Mouse (Mus musculus) kidney, postnatal 0 days (tissue): ENCODE measurements at regions not wholly inside any gene's neighbourhood (a gene's known extent, or its start where the extent isn't known, plus 50 kb on each side); places are given as distances from the start of the nearest gene placed in this dataset.

Source experiments
- ATAC-seq: fragments of 200-750 bp; cut with Nextera tagmentation; replicated peaks from 2 replicates; pipeline ENCODE4 v1.8.0; 2017; ENCODE audit warnings: low read depth, moderate number of reproducible peaks, moderate TSS enrichment, moderate library complexity; ENCODE audit not compliant: low FRiP score
- DNase-seq: peaks from one replicate; pipeline ENCODE4 v3.0.0-alpha.2; 2016; ENCODE audit warnings: low spot score
- H3K27ac ChIP-seq: fragments of 300-500 bp; sonication (generic); 2 replicates; pipeline ENCODE4 v1.5.1; 2014; ENCODE audit warnings: mild to moderate bottlenecking
- H3K27me3 ChIP-seq: fragments of 300-500 bp; sonication (generic); 2 replicates; pipeline ENCODE4 v1.6.1; 2014; ENCODE audit warnings: low read length, mixed read lengths; ENCODE audit not compliant: insufficient read depth
- H3K36me3 ChIP-seq: fragments of 300-500 bp; sonication (generic); 2 replicates; pipeline ENCODE4 v1.6.1; 2014; ENCODE audit warnings: low read length, mixed read lengths; ENCODE audit not compliant: insufficient read depth
- H3K4me1 ChIP-seq: fragments of 300-500 bp; sonication (generic); replicated peaks from 2 replicates; pipeline ENCODE4 v1.6.1; 2014; ENCODE audit warnings: antibody characterized with exemption, low read length, mixed read lengths; ENCODE audit not compliant: insufficient read depth
- H3K4me2 ChIP-seq: fragments of 300-500 bp; sonication (generic); 2 replicates; pipeline ENCODE4 v1.6.1; 2014; ENCODE audit warnings: mild to moderate bottlenecking, low read length, moderate library complexity, mixed read lengths
- H3K4me3 ChIP-seq: fragments of 300-500 bp; sonication (generic); replicated peaks from 2 replicates; pipeline ENCODE4 v1.5.1; 2014; ENCODE audit warnings: low read depth, low read length
- H3K9ac ChIP-seq: fragments of 300-500 bp; sonication (generic); 2 replicates; pipeline ENCODE4 v1.6.1; 2014; ENCODE audit warnings: low read depth, low read length
- H3K9me3 ChIP-seq: fragments of 300-500 bp; sonication (generic); replicated peaks from 2 replicates; pipeline ENCODE4 v1.6.1; 2016; ENCODE audit warnings: low read length, inconsistent platforms, mixed read lengths
- CTCF ChIP-seq: IDR thresholded peaks from 2 replicates; pipeline ENCODE4 v1.5.1; 2016; ENCODE audit warnings: antibody characterized with exemption, low read depth, mild to moderate bottlenecking, moderate library complexity
- WGBS: fragments of 180-500 bp; shearing (Covaris S2); extraction: QIAGEN DNeasy Blood & Tissue Kit; methylation state at CpG from one replicate; pipeline ENCODE4 v1.1.7; 2014; 5-methylcytosine and 5-hydroxymethylcytosine counted together

GRCm38 (mm10) chr1:71778292-71778691, 125.3 kb upstream of the Fn1 start:
- Histone ChIP-seq H3K4me3 (no peak overlapping the region), H3K4me1 (no peaks in the 10 kb centered on the region), H3K9ac (no peak overlapping the region), H3K36me3 (no peaks in the 10 kb centered on the region), H3K27me3 (no peaks in the 10 kb centered on the region), H3K27ac (no peak overlapping the region), H3K4me2 (no peak overlapping the region), H3K9me3 (no peaks in the 10 kb centered on the region)
- 0 out of 2 replicates have a peak, but pooled peaks have one; percentile 9 for TF ChIP-seq CTCF
- ATAC-seq (no peak), DNase-seq (no peak)
- 90% methylated on average over 8 of the region's 8 CpGs for WGBS

GRCm38 (mm10) chr1:71775865-71776501, 123.0 kb upstream of the Fn1 start:
- H3K9ac ChIP-seq, result no peak overlapping the region
- 63% methylated on average over 19 of the region's 19 CpGs for WGBS
- H3K4me3 ChIP-seq, result no peak overlapping the region

GRCm38 (mm10) chr1:71772526-71772925, 119.5 kb upstream of the Fn1 start:
- Histone ChIP-seq H3K36me3 (no peaks in the 10 kb centered on the region), H3K9ac (no peak overlapping the region), H3K27me3 (no peaks in the 10 kb centered on the region), H3K9me3 (no peaks in the 10 kb centered on the region), H3K27ac (no peak overlapping the region), H3K4me2 (no peak overlapping the region), H3K4me3 (no peak overlapping the region), H3K4me1 (no peaks in the 10 kb centered on the region)
- DNase-seq (peak; percentile 38), ATAC-seq (no peak)
- no peak for TF ChIP-seq CTCF
- 68% methylated on average over 2 of the region's 2 CpGs for WGBS

More at GRCm38 (mm10) chr1:71775865-71776501, 123.0 kb upstream of the Fn1 start:
- Histone ChIP-seq H3K4me1 (no peaks in the 10 kb centered on the region), H3K9me3 (no peaks in the 10 kb centered on the region), H3K4me2 (no peak overlapping the region), H3K36me3 (no peaks in the 10 kb centered on the region), H3K27ac (no peak overlapping the region), H3K27me3 (no peaks in the 10 kb centered on the region)
- DNase-seq (no peak), ATAC-seq (no peak)
- TF ChIP-seq CTCF, result no peak

- WGBS, result 88% methylated on average over 6 of the region's 6 CpGs
- no peak overlapping the region for H3K4me3 ChIP-seq
- H3K27ac ChIP-seq, result no peak overlapping the region
- H3K36me3 ChIP-seq, result no peaks in the 10 kb centered on the region
- no peak overlapping the region for H3K4me2 ChIP-seq
- H3K4me1 ChIP-seq, result no peaks in the 10 kb centered on the region
- no peak overlapping the region for H3K9ac ChIP-seq
- ATAC-seq (no peak), DNase-seq (no peak)
- H3K9me3 ChIP-seq, result no peaks in the 10 kb centered on the region
- H3K27me3 ChIP-seq, result no peaks in the 10 kb centered on the region
- TF ChIP-seq CTCF, result no peak
These were observed 118.8 kb upstream of the Fn1 start for GRCm38 (mm10) chr1:71771798-71772197.

- Histone ChIP-seq H3K36me3 (no peaks in the 10 kb centered on the region), H3K9me3 (no peaks in the 10 kb centered on the region), H3K4me2 (no peak overlapping the region), H3K4me3 (no peak overlapping the region), H3K9ac (no peak overlapping the region), H3K27ac (no peak overlapping the region), H3K4me1 (no peaks in the 10 kb centered on the region), H3K27me3 (no peaks in the 10 kb centered on the region)
- no peak for TF ChIP-seq CTCF
- 68% methylated on average over 2 of the region's 2 CpGs for WGBS
- ATAC-seq (no peak), DNase-seq (no peak)
These were observed 116.6 kb upstream of the Fn1 start for GRCm38 (mm10) chr1:71769595-71769994.

- no peak overlapping the region for H3K4me2 ChIP-seq
- no peak overlapping the region for H3K4me3 ChIP-seq
- 62% methylated on average over 3 of the region's 3 CpGs for WGBS
- H3K4me1 ChIP-seq, result no peaks in the 10 kb centered on the region
- TF ChIP-seq CTCF, result no peak
- H3K27me3 ChIP-seq, result no peaks in the 10 kb centered on the region
- no peaks in the 10 kb centered on the region for H3K9me3 ChIP-seq
- no peak overlapping the region for H3K9ac ChIP-seq
- peak; percentile 54 for DNase-seq
- no peaks in the 10 kb centered on the region for H3K36me3 ChIP-seq
- H3K27ac ChIP-seq, result no peak overlapping the region
- ATAC-seq, result no peak
These were observed 114.7 kb upstream of the Fn1 start for GRCm38 (mm10) chr1:71767705-71768104.

- DNase-seq (peak; percentile 83), ATAC-seq (no peak)
- H3K9ac ChIP-seq, result no peak overlapping the region
- H3K4me1 ChIP-seq, result no peaks in the 10 kb centered on the region
- no peaks in the 10 kb centered on the region for H3K36me3 ChIP-seq
- no peaks in the 10 kb centered on the region for H3K27me3 ChIP-seq
- H3K4me3 ChIP-seq, result no peak overlapping the region
- no peak overlapping the region for H3K27ac ChIP-seq
- WGBS, result 53% methylated on average over 5 of the region's 5 CpGs
- TF ChIP-seq CTCF, result no peak
- H3K9me3 ChIP-seq, result no peaks in the 10 kb centered on the region
- H3K4me2 ChIP-seq, result no peak overlapping the region
These were observed 114.1 kb upstream of the Fn1 start for GRCm38 (mm10) chr1:71767076-71767475.
